Mouse (Mus musculus) CH12.LX (cell line): ENCODE measurements around the gene Srrt. TPM values are rescaled to one million over a fixed set of nuclear protein-coding genes. Genes with fewer than 3 reads are reported as not detected.
A peak's percentile ranks its signal among the peaks of the same experiment; 100 is the strongest.

Source experiments
- DNase-seq: peaks from one replicate; pipeline ENCODE4 v3.0.0-alpha.2; 2013; ENCODE audit errors: extremely low read depth
- H3K27ac ChIP-seq: 2 replicates; pipeline ENCODE4 v1.5.1; 2012; ENCODE audit warnings: low read depth, mild to moderate bottlenecking, control low read depth, moderate library complexity; ENCODE audit not compliant: insufficient read depth
- H3K27me3 ChIP-seq: replicated peaks from 2 replicates; pipeline ENCODE3; 2012; ENCODE audit warnings: inconsistent platforms
- H3K36me3 ChIP-seq, 2 experiments: replicated peaks in 1 of 2; 2 replicates each; pipeline versions ENCODE3 to v1.6.1; 2012; ENCODE audit warnings: inconsistent platforms in 1 of 2, low read length in 1 of 2, mild to moderate bottlenecking in 1 of 2, mixed read lengths in 1 of 2, moderate library complexity in 1 of 2; ENCODE audit not compliant: control insufficient read depth in 1 of 2, insufficient read depth in 1 of 2
- H3K4me1 ChIP-seq, 2 experiments: 2 replicates each; pipeline ENCODE4 v1.6.1; 2012; ENCODE audit warnings: inconsistent platforms in 1 of 2, moderate library complexity in 1 of 2; ENCODE audit not compliant: insufficient read depth in 2 of 2, control insufficient read depth in 1 of 2
- H3K4me2 ChIP-seq: 2 replicates; pipeline ENCODE4 v1.6.1; 2012; ENCODE audit warnings: low read depth, mild to moderate bottlenecking, control low read depth; ENCODE audit not compliant: poor library complexity, insufficient read depth, severe bottlenecking
- H3K4me3 ChIP-seq, 3 experiments: fragments of 150-350 bp in 1 of 3; sonication (generic) in 1 of 3; replicated peaks in 1 of 3; 2 replicates each; pipeline versions ENCODE3 to v1.5.1; 2011 to 2012; ENCODE audit warnings: low read depth in 2 of 3, low read length in 2 of 3, mild to moderate bottlenecking in 2 of 3, moderate library complexity in 2 of 3, control low read depth in 1 of 3, improper control_type of control experiment in 1 of 3, inconsistent platforms in 1 of 3, mixed read lengths in 1 of 3; ENCODE audit not compliant: poor library complexity in 1 of 3
- H3K79me2 ChIP-seq: replicated peaks from 2 replicates; pipeline ENCODE4 v1.6.1; 2012; ENCODE audit warnings: mild to moderate bottlenecking, moderate library complexity; ENCODE audit not compliant: control insufficient read depth, poor library complexity, insufficient read depth, severe bottlenecking; ENCODE audit errors: extremely low read depth
- H3K9ac ChIP-seq: 2 replicates; pipeline ENCODE4 v1.6.1; 2012; ENCODE audit warnings: low read depth, mild to moderate bottlenecking, control low read depth, moderate library complexity; ENCODE audit not compliant: insufficient read depth
- H3K9me3 ChIP-seq: replicated peaks from 2 replicates; pipeline ENCODE3; 2012; ENCODE audit warnings: low read length, inconsistent platforms, mixed read lengths
- CHD1 ChIP-seq: IDR thresholded peaks from 2 replicates; pipeline ENCODE4 v1.6.1; 2012; ENCODE audit warnings: low read depth, low read length, improper control_type of control experiment, inconsistent platforms
- CTCF ChIP-seq, 2 experiments: IDR thresholded peaks in 1 of 2; conservative IDR thresholded peaks in 1 of 2; 2 replicates each; pipeline ENCODE4 v1.5.1; 2011 to 2012; ENCODE audit warnings: low read depth in 2 of 2, low read length in 2 of 2, improper control_type of control experiment in 1 of 2, inconsistent platforms in 1 of 2, mild to moderate bottlenecking in 1 of 2, moderate library complexity in 1 of 2
- EP300 ChIP-seq: IDR thresholded peaks from 2 replicates; pipeline ENCODE4 v1.6.1; 2011; ENCODE audit warnings: low read length, improper control_type of control experiment
- GABPA ChIP-seq: IDR thresholded peaks from 2 replicates; pipeline ENCODE4 v1.6.1; 2012; ENCODE audit warnings: low read depth, low read length, improper control_type of control experiment, inconsistent platforms; ENCODE audit not compliant: insufficient replicate concordance
- JUN ChIP-seq: IDR thresholded peaks from 2 replicates; pipeline ENCODE4 v1.6.1; 2011; ENCODE audit warnings: low read depth, mild to moderate bottlenecking, low read length, improper control_type of control experiment, moderate library complexity; ENCODE audit not compliant: insufficient read depth
- JUND ChIP-seq: conservative IDR thresholded peaks from 2 replicates; pipeline ENCODE4 v1.6.1; 2011; ENCODE audit warnings: low read depth, low read length, improper control_type of control experiment
- KAT2A ChIP-seq: IDR thresholded peaks from 2 replicates; pipeline ENCODE4 v1.6.1; 2012; ENCODE audit warnings: low read length, improper control_type of control experiment, inconsistent platforms; ENCODE audit not compliant: insufficient replicate concordance
- MAZ ChIP-seq: IDR thresholded peaks from 2 replicates; pipeline ENCODE4 v1.6.1; 2012; ENCODE audit warnings: low read depth, mild to moderate bottlenecking, inconsistent platforms, low read length, improper control_type of control experiment, moderate library complexity
- MXI1 ChIP-seq: IDR thresholded peaks from 2 replicates; pipeline ENCODE4 v1.6.1; 2011; ENCODE audit warnings: mild to moderate bottlenecking, low read depth, low read length, improper control_type of control experiment
- MYC ChIP-seq: IDR thresholded peaks from 2 replicates; pipeline ENCODE4 v1.6.1; 2011; ENCODE audit warnings: low read depth, mild to moderate bottlenecking, improper control_type of control experiment, low read length
- POLR2A ChIP-seq: IDR thresholded peaks from 2 replicates; pipeline ENCODE4 v1.6.1; 2011; ENCODE audit warnings: low read depth, mild to moderate bottlenecking, improper control_type of control experiment, low read length
- RAD21 ChIP-seq: IDR thresholded peaks from 2 replicates; pipeline ENCODE4 v1.6.1; 2011; ENCODE audit warnings: low read depth, mild to moderate bottlenecking, low read length, improper control_type of control experiment, moderate library complexity
- SIN3A ChIP-seq: IDR thresholded peaks from 2 replicates; pipeline ENCODE4 v1.6.1; 2012; ENCODE audit warnings: low read length, improper control_type of control experiment, inconsistent platforms
- SMC3 ChIP-seq: IDR thresholded peaks from 2 replicates; pipeline ENCODE4 v1.6.1; 2011; ENCODE audit warnings: low read depth, low read length, improper control_type of control experiment
- TBP ChIP-seq: conservative IDR thresholded peaks from 2 replicates; pipeline ENCODE4 v1.6.1; 2011; ENCODE audit warnings: low read depth, low read length, improper control_type of control experiment
- USF2 ChIP-seq: conservative IDR thresholded peaks from 2 replicates; pipeline ENCODE4 v1.6.1; 2011; ENCODE audit warnings: low read depth, low read length, improper control_type of control experiment
- ZKSCAN1 ChIP-seq: IDR thresholded peaks from 2 replicates; pipeline ENCODE4 v1.6.1; 2012; ENCODE audit warnings: low read depth, inconsistent platforms, low read length, improper control_type of control experiment, borderline replicate concordance
- ZMIZ1 ChIP-seq: IDR thresholded peaks from 2 replicates; pipeline ENCODE4 v1.6.1; 2012; ENCODE audit warnings: low read depth, mild to moderate bottlenecking, inconsistent platforms, low read length, improper control_type of control experiment
- ZNF384 ChIP-seq: IDR thresholded peaks from 2 replicates; pipeline ENCODE4 v1.6.1; 2012; ENCODE audit warnings: low read depth, low read length, improper control_type of control experiment, inconsistent platforms
- dilution Hi-C: fragments of 300-500 bp; cut with MboI; formaldehyde crosslinking; loops from 2 replicates; pipeline ENCODE4 v1.14.3; 2020; ENCODE audit warnings: low sequenced_read_pairs; ENCODE audit not compliant: extremely low pct_unique_long_range_greater_than_20kb, extremely low pct_ligation_motif_present
- in situ Hi-C: fragments of 300-500 bp; cut with MboI; formaldehyde crosslinking; loops from 3 replicates; pipeline ENCODE4 v1.14.3; 2019; ENCODE audit warnings: low sequenced_read_pairs, low pct_ligation_motif_present, low pct_unique_long_range_greater_than_20kb, mixed read lengths
- polyA plus RNA-seq: library from polyadenylated mRNA; unstranded; fragments of >175 nt; gene quantifications from 2 replicates; pipeline ENCODE4 v1.2.1, GENCODE M21; 2012; ENCODE audit warnings: low read depth; ENCODE audit not compliant: insufficient read length
- total RNA-seq, 2 experiments: library from RNA; depleted of rRNA; stranded (reverse); fragments of 300-350 nt in 1 of 2; fragments of >200 nt in 1 of 2; gene quantifications; 2 replicates each; pipeline ENCODE4 v1.2.3; 2012 to 2014

Gene Srrt
- total and polyA plus RNA-seq, 3 experiments, result 148 to 493 (median 165) TPM

- H3K36me3 ChIP-seq, result peaks cover 18 to 59% of the 10 kb centered on the region in 2 experiments
- peaks cover 2 to 19% of the 10 kb centered on the region in 2 experiments; a peak in 3 of 4 replicates for H3K4me1 ChIP-seq
- no peak overlapping the region for H3K27ac ChIP-seq
- in situ Hi-C loops (no loop called here), dilution Hi-C loops (no loop called here)
- H3K27me3 ChIP-seq, result no peaks in the 10 kb centered on the region
- peak; percentile 21 for DNase-seq
- no peak overlapping the region for H3K4me3 ChIP-seq
- no peaks in the 10 kb centered on the region for H3K79me2 ChIP-seq
- no peak overlapping the region for H3K4me2 ChIP-seq
- TF ChIP-seq ZKSCAN1, result no peak
- no peak for TF ChIP-seq POLR2A
- TF ChIP-seq CHD1, result no peak
- no peak for TF ChIP-seq USF2
- no peak for TF ChIP-seq GABPA
- TF ChIP-seq SIN3A, result no peak
- TF ChIP-seq JUN, result no peak
- no peak for TF ChIP-seq MYC
- no peak for TF ChIP-seq EP300
- no peak for TF ChIP-seq JUND
- TF ChIP-seq TBP, result no peak
- TF ChIP-seq CTCF (conservative IDR thresholded peaks at IDR 0.05 in 1 of 2, IDR thresholded peaks at IDR 0.05 in 1 of 2; ENCODE audit: low read depth in 2 of 2, low read length in 2 of 2), result peak in 1 of 2 experiments; percentile 53; a peak in 2 of 4 replicates
- no peak for TF ChIP-seq KAT2A
- no peak for TF ChIP-seq ZNF384
- TF ChIP-seq RAD21, result peak; percentile 19
- no peak for TF ChIP-seq MAZ
- TF ChIP-seq ZMIZ1, result no peak
- no peak for TF ChIP-seq MXI1
- peak; percentile 37 for TF ChIP-seq SMC3
- H3K9ac ChIP-seq, result no peak overlapping the region
- no peaks in the 10 kb centered on the region for H3K9me3 ChIP-seq
These were observed 7.8 kb upstream of the Srrt start for GRCm38 (mm10) chr5:137315084-137315903.
